Mouse (Mus musculus) cerebellum, adult 2 months (tissue): ENCODE measurements around the gene Map3k15.

Experiments used
- CTCF ChIP-seq: fragments of 200-500 bp; IDR thresholded peaks from 2 replicates; pipeline ENCODE4 v1.5.1; 2011; ENCODE audit warnings: low read depth, mild to moderate bottlenecking, control low read depth, low read length, moderate library complexity, borderline replicate concordance; ENCODE audit not compliant: insufficient read depth
- POLR2A ChIP-seq: fragments of 200-500 bp; IDR thresholded peaks from 2 replicates; pipeline ENCODE4 v1.6.1; 2011; ENCODE audit warnings: low read length, control low read depth, borderline replicate concordance; ENCODE audit not compliant: insufficient read depth

DNA sequence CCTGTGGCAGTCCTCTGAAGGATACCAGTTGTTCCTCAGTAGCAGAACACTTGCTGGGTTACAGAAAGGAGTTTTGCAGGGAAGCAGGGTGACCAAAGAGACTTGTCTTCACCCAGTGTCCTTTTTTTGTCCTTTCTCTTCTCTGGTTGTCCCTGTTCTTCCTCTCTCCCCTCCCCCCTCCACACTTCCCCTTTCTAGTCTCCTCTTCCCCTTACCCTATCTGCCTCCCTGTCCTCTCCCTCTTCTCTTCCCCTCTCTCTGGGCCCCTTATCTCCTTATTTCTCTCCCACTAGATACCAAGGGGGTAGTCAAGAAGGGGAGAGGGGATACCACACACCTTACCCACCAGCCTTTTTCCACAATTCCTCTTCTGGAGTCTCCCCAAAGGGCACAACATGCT is 127.8 kb downstream of the Map3k15 start:
- TF ChIP-seq CTCF (no peak), POLR2A (no peak)
